Mouse (Mus musculus) embryonic facial prominence, embryonic 15.5 days (tissue): Measurements from ENCODE around the gene Bcan. TPM values are rescaled to one million over a fixed set of nuclear protein-coding genes. Genes with fewer than 3 reads are reported as not detected.

Experiments used
- polyA plus RNA-seq: library from polyadenylated mRNA; unstranded; fragments of >200 nt; fragmentation: Nextera tagmentation; extraction: Ambion mirVana; gene quantifications from 2 replicates; pipeline ENCODE4 v1.2.1, GENCODE M21; 2015

Bcan gene
- polyA plus RNA-seq, 1 experiment from 2014 or later: 0.61 TPM

Other genes starting within 250 kb of the Bcan start
- gene Ntrk1, start 205.1 kb downstream of the Bcan start, polyA plus RNA-seq: 4.2 and 4.9 TPM in 2 replicates
- 0.47 and 0.68 TPM in 2 replicates for gene Insrr, start 203.3 kb downstream of the Bcan start, polyA plus RNA-seq
- 24.4 and 27.4 TPM in 2 replicates for gene Pear1, start 175.9 kb downstream of the Bcan start, polyA plus RNA-seq
- 0.07 and 0.12 TPM in 2 replicates for gene Sh2d2a, start 153.5 kb downstream of the Bcan start, polyA plus RNA-seq
- 16.4 and 16.5 TPM in 2 replicates for gene Prcc, start 114.6 kb downstream of the Bcan start, polyA plus RNA-seq
- gene Hdgf, start 93.9 kb downstream of the Bcan start, polyA plus RNA-seq: 240 and 246 TPM in 2 replicates
- gene Mrpl24, start 80.7 kb downstream of the Bcan start, polyA plus RNA-seq: 75.4 and 78.9 TPM in 2 replicates
- gene Isg20l2, start 69.9 kb downstream of the Bcan start, polyA plus RNA-seq: 54.5 and 56.2 TPM in 2 replicates
- 19.8 and 22.4 TPM in 2 replicates for gene Rrnad1, start 69.5 kb downstream of the Bcan start, polyA plus RNA-seq
- 200 and 206 TPM in 2 replicates for gene Crabp2, start 51.6 kb downstream of the Bcan start, polyA plus RNA-seq
- gene Nes, start 29.2 kb downstream of the Bcan start, polyA plus RNA-seq: 41.9 and 57.3 TPM in 2 replicates
- gene Hapln2, start 27.4 kb upstream of the Bcan start, polyA plus RNA-seq: 0.31 and 0.35 TPM in 2 replicates
- gene Gpatch4, start 42.9 kb upstream of the Bcan start, polyA plus RNA-seq: 28.5 and 35.8 TPM in 2 replicates
- gene Naxe, start 58.3 kb upstream of the Bcan start, polyA plus RNA-seq: 196 and 197 TPM in 2 replicates
- gene Ttc24, start 78.1 kb upstream of the Bcan start, polyA plus RNA-seq: 0.35 and 0.52 TPM in 2 replicates
- 15.9 and 16.8 TPM in 2 replicates for gene Iqgap3, start 81.7 kb upstream of the Bcan start, polyA plus RNA-seq
- 31.0 and 31.1 TPM in 2 replicates for gene Mef2d, start 142.1 kb upstream of the Bcan start, polyA plus RNA-seq